Mouse (Mus musculus): ENCODE data around the gene Tm4sf4.

- TF ChIP-seq POLR2A (IDR thresholded peaks at IDR 0.05; ENCODE audit: low read depth, low read length) (no peak), CTCF (conservative IDR thresholded peaks at IDR 0.05; ENCODE audit: insufficient read depth, insufficient read length, low read depth, low read length) (no peak)
Measured at GRCm38 (mm10) chr3:57386423-57386822, 38.7 kb upstream of the Tm4sf4 start.

Measured in kidney, adult 2 months (tissue).